Mouse (Mus musculus): ENCODE data around the gene Mre11a. TPM values are rescaled to one million over a fixed set of nuclear protein-coding genes. Genes with fewer than 3 reads are reported as not detected.

The Mre11a gene
- polyA plus RNA-seq, 1 experiment from 2014 or later, result 10.3 TPM

GRCm38 (mm10) chr9:14858170-14858706 is 73.8 kb downstream of the Mre11a start:
- ATAC-seq, result no peak

DNA sequence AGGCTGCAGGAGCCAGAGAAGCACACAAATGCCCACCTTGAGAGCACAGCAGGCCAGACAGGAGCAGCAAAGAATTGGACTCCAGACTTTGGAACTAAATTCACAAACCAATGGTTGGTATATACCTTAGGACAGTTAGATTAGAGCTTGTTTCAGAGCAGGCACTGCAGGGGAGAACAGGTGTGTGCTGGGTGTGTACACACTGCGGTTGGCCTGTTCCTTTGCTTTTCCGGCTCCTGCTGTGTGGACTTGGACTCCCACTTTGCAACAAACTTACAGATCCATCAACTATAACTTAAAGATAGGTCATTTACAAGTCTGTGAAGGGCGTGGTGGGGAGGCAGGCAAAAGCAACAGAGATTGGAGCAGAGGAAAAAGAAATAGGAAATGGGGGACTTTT is 74.3 kb downstream of the Mre11a start:
- Histone ChIP-seq H3K36me3 (ENCODE audit: control insufficient read depth, insufficient read depth, low read length) (no peaks in the 10 kb centered on the region), H3K4me3 (ENCODE audit: low read length) (no peak overlapping the region), H3K9me3 (ENCODE audit: control insufficient read depth, low read length) (no peaks in the 10 kb centered on the region), H3K4me2 (ENCODE audit: low read length) (no peak overlapping the region), H3K4me1 (ENCODE audit: control insufficient read depth, insufficient read depth, low read depth, low read length) (peaks cover 6% of the 10 kb centered on the region), H3K27ac (ENCODE audit: low read depth, low read length) (no peak overlapping the region), H3K27me3 (replicated peaks; ENCODE audit: control insufficient read depth, insufficient read depth, low read length) (peaks cover 11% of the 10 kb centered on the region), H3K9ac (ENCODE audit: low read depth, low read length) (no peak overlapping the region)
- no peak for ATAC-seq
- 80% methylated on average over 3 of the region's 3 CpGs for WGBS

More at GRCm38 (mm10) chr9:14858170-14858706, 73.8 kb downstream of the Mre11a start:
- no peak overlapping the region for H3K27ac ChIP-seq (ENCODE audit: low read depth, low read length)
- peaks cover 11% of the 10 kb centered on the region for H3K27me3 ChIP-seq (replicated peaks; ENCODE audit: control insufficient read depth, insufficient read depth, low read length)
- no peaks in the 10 kb centered on the region for H3K36me3 ChIP-seq (ENCODE audit: control insufficient read depth, insufficient read depth, low read length)
- H3K4me2 ChIP-seq (ENCODE audit: low read length), result no peak overlapping the region
- WGBS, result 69% methylated on average over 7 of the region's 7 CpGs
- no peak overlapping the region for H3K9ac ChIP-seq (ENCODE audit: low read depth, low read length)
- no peaks in the 10 kb centered on the region for H3K9me3 ChIP-seq (ENCODE audit: control insufficient read depth, low read length)
- peaks cover 6% of the 10 kb centered on the region for H3K4me1 ChIP-seq (ENCODE audit: control insufficient read depth, insufficient read depth, low read depth, low read length)
- H3K4me3 ChIP-seq (ENCODE audit: low read length), result no peak overlapping the region

DNA sequence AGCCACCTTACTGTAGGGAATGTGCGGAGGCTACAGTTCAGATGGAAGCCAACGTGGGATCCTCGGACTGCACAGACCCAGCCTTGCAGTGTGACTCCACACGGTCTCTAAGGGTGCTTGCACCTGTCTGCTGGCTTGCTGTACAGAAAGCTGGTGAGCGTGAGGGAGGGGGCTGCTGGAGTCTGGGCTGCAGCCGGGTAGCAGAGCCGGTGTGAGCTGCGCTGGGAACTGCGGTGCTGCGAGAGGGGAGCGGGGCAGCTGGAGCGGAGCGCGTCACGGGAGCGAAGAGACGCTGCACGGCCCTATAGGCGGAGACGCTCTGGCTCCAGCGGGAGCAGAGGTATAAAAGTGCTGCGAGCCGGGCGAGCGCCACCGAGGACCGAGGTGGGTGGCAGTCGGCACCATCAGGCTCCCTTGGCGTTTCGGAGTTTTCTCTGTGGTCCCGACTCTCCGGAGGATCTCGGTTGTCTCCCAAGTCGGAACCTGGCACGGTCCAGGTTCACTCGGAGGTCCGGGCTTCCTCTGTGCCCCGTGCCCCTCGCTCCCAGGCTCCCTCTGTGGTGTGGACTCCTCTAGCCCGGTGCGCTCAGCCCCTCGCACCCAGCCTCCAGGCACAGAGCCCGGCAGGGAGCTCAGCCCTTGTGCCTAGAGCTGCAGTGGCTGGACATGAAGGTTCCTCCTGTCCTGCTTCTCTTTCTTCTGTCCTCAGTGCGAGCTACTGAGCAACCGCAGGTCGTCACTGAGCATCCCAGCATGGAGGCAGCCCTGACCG is 75.6 kb downstream of the Mre11a start, which contains the start of gene Gpr83:
Gene Gpr83 (plus strand): TSS at position 343 of the 772 bp plus-strand sequence.
- Histone ChIP-seq H3K27me3 (replicated peaks; ENCODE audit: control insufficient read depth, insufficient read depth, low read length) (peaks cover 11% of the 10 kb centered on the region), H3K27ac (ENCODE audit: low read depth, low read length) (no peak within 1 kb of the TSS), H3K9ac (ENCODE audit: low read depth, low read length) (peak within 1 kb of the TSS; percentile 64), H3K9me3 (ENCODE audit: control insufficient read depth, low read length) (no peaks in the 10 kb centered on the region), H3K4me1 (ENCODE audit: control insufficient read depth, insufficient read depth, low read depth, low read length) (peaks cover 6% of the 10 kb centered on the region), H3K4me3 (ENCODE audit: low read length) (peak within 1 kb of the TSS; percentile 55), H3K36me3 (ENCODE audit: control insufficient read depth, insufficient read depth, low read length) (no peaks in the 10 kb centered on the region), H3K4me2 (ENCODE audit: low read length) (peak within 1 kb of the TSS; percentile 98)
- WGBS, result under 1% methylated on average over 43 of the region's 47 CpGs
- peak; percentile 94 for ATAC-seq

DNA sequence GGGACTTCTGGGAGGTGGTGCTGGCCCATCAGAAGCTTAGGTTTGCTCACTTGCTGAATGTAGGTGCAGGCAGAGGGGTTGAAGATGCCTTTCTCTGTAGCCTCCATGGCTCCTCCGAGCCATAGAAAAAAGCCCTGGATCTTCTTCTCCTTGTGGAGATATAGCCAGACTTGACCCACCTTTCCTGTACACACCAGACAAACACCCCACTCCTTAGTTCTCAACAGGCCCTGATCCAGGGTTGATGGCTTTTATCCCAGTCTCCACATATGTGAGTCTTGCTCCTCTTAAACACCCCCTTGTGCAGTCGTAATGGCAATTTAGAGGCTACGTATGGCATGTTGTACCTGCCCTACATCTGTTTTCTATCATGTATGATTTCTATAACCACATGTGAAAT is 78.7 kb downstream of the Mre11a start:
- Histone ChIP-seq H3K27ac (ENCODE audit: low read depth, low read length) (no peak overlapping the region), H3K4me3 (ENCODE audit: low read length) (no peak overlapping the region), H3K9me3 (ENCODE audit: control insufficient read depth, low read length) (no peaks in the 10 kb centered on the region), H3K27me3 (replicated peaks; ENCODE audit: control insufficient read depth, insufficient read depth, low read length) (peaks cover 11% of the 10 kb centered on the region), H3K9ac (ENCODE audit: low read depth, low read length) (no peak overlapping the region), H3K4me2 (ENCODE audit: low read length) (no peak overlapping the region), H3K36me3 (ENCODE audit: control insufficient read depth, insufficient read depth, low read length) (no peaks in the 10 kb centered on the region), H3K4me1 (ENCODE audit: control insufficient read depth, insufficient read depth, low read depth, low read length) (peaks cover 6% of the 10 kb centered on the region)
- WGBS, result 96% methylated on average over 3 of the region's 3 CpGs
- no peak for ATAC-seq

DNA sequence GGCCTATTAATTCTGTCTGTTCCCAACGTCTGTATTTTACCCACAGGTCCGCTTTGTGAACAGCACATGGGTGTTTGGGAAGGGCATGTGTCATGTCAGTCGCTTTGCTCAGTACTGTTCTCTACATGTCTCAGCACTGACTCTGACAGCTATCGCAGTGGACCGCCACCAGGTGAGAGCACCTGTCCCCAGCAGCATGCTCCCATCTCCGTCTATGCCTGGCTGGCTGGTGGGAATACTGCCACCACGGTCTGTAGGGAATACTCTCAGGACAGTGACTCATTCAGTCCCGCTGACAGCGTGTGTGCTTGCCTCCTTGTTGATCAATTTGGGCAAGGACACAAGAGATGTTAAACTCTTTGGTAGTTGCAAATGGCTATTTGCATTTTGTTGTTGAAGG is 80.3 kb downstream of the Mre11a start:
- peaks cover 3% of the 10 kb centered on the region for H3K4me1 ChIP-seq (ENCODE audit: control insufficient read depth, insufficient read depth, low read depth, low read length)
- H3K9me3 ChIP-seq (ENCODE audit: control insufficient read depth, low read length), result no peaks in the 10 kb centered on the region
- no peak overlapping the region for H3K4me3 ChIP-seq (ENCODE audit: low read length)
- H3K27me3 ChIP-seq (replicated peaks; ENCODE audit: control insufficient read depth, insufficient read depth, low read length), result peaks cover 3% of the 10 kb centered on the region; the same call in 1 of the 2 replicates
- no peak overlapping the region for H3K27ac ChIP-seq (ENCODE audit: low read depth, low read length)
- no peak overlapping the region for H3K4me2 ChIP-seq (ENCODE audit: low read length)
- no peak for ATAC-seq
- H3K9ac ChIP-seq (ENCODE audit: low read depth, low read length), result no peak overlapping the region
- H3K36me3 ChIP-seq (ENCODE audit: control insufficient read depth, insufficient read depth, low read length), result no peaks in the 10 kb centered on the region
- 82% methylated on average over 9 of the region's 9 CpGs for WGBS

GRCm38 (mm10) chr9:14866957-14867356 is 82.5 kb downstream of the Mre11a start:
- ATAC-seq, result peak; percentile 41; the same call in 1 of the 2 replicates

DNA sequence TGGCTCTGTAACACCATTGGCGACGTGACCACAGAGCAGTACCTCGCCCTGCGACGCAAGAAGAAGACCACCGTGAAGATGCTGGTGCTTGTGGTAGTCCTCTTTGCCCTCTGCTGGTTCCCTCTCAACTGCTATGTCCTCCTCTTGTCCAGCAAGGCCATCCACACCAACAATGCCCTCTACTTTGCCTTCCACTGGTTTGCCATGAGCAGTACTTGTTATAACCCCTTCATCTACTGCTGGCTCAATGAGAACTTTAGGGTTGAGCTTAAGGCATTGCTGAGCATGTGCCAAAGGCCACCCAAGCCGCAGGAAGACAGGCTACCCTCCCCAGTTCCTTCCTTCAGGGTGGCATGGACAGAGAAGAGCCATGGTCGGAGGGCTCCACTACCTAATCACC is 83.9 kb downstream of the Mre11a start:
- 96% methylated on average over 8 of the region's 8 CpGs for WGBS
- ATAC-seq, result no peak

More at GRCm38 (mm10) chr9:14866957-14867356, 82.5 kb downstream of the Mre11a start:
- Histone ChIP-seq H3K4me3 (ENCODE audit: low read length) (no peak overlapping the region), H3K9ac (ENCODE audit: low read depth, low read length) (no peak overlapping the region), H3K9me3 (ENCODE audit: control insufficient read depth, low read length) (no peaks in the 10 kb centered on the region), H3K27ac (ENCODE audit: low read depth, low read length) (no peak overlapping the region), H3K36me3 (ENCODE audit: control insufficient read depth, insufficient read depth, low read length) (no peaks in the 10 kb centered on the region), H3K4me2 (ENCODE audit: low read length) (no peak overlapping the region), H3K27me3 (replicated peaks; ENCODE audit: control insufficient read depth, insufficient read depth, low read length) (no peaks in the 10 kb centered on the region), H3K4me1 (ENCODE audit: control insufficient read depth, insufficient read depth, low read depth, low read length) (no peaks in the 10 kb centered on the region; the same call in 1 of the 2 replicates)
- WGBS, result 35% methylated on average over 7 of the region's 7 CpGs

DNA sequence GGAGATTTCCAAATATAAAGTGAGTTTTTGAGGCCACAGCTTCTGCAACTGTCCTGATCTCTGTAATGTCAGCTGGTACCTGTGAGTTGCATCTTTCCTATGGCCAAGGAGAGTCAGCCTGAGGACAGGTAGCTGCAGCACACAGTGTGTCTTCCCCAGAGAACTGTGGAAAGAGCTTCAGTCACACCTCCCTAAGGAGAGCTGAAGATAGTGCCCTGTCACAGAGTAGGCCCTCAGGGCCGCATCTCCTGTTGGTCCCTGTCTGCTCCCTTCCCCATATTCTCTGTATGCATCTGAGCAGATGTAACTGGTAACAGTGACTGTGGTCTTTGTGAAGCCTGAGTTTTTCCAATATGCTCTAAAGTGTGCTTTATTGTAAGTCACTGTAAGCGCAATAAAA is 85.9 kb downstream of the Mre11a start:
- WGBS, result 89% methylated on average over 2 of the region's 2 CpGs
- Histone ChIP-seq H3K9ac (ENCODE audit: low read depth, low read length) (no peak overlapping the region), H3K27me3 (replicated peaks; ENCODE audit: control insufficient read depth, insufficient read depth, low read length) (no peaks in the 10 kb centered on the region), H3K4me2 (ENCODE audit: low read length) (no peak overlapping the region), H3K4me3 (ENCODE audit: low read length) (no peak overlapping the region), H3K9me3 (ENCODE audit: control insufficient read depth, low read length) (no peaks in the 10 kb centered on the region), H3K4me1 (ENCODE audit: control insufficient read depth, insufficient read depth, low read depth, low read length) (peaks cover 3% of the 10 kb centered on the region; the same call in 1 of the 2 replicates), H3K27ac (ENCODE audit: low read depth, low read length) (no peak overlapping the region), H3K36me3 (ENCODE audit: control insufficient read depth, insufficient read depth, low read length) (no peaks in the 10 kb centered on the region)
- ATAC-seq, result no peak

More for the DNA sequence above, 83.9 kb downstream of the Mre11a start:
- no peak overlapping the region for H3K27ac ChIP-seq (ENCODE audit: low read depth, low read length)
- no peaks in the 10 kb centered on the region for H3K9me3 ChIP-seq (ENCODE audit: control insufficient read depth, low read length)
- H3K4me3 ChIP-seq (ENCODE audit: low read length), result no peak overlapping the region
- H3K4me1 ChIP-seq (ENCODE audit: control insufficient read depth, insufficient read depth, low read depth, low read length), result peaks cover 3% of the 10 kb centered on the region; the same call in 1 of the 2 replicates
- H3K27me3 ChIP-seq (replicated peaks; ENCODE audit: control insufficient read depth, insufficient read depth, low read length), result no peaks in the 10 kb centered on the region
- H3K36me3 ChIP-seq (ENCODE audit: control insufficient read depth, insufficient read depth, low read length), result no peaks in the 10 kb centered on the region
- H3K9ac ChIP-seq (ENCODE audit: low read depth, low read length), result no peak overlapping the region
- no peak overlapping the region for H3K4me2 ChIP-seq (ENCODE audit: low read length)

- Histone ChIP-seq H3K4me3 (ENCODE audit: low read length) (no peak overlapping the region), H3K4me2 (ENCODE audit: low read length) (no peak overlapping the region), H3K9me3 (ENCODE audit: control insufficient read depth, low read length) (no peaks in the 10 kb centered on the region), H3K4me1 (ENCODE audit: control insufficient read depth, insufficient read depth, low read depth, low read length) (peaks cover 3% of the 10 kb centered on the region; the same call in 1 of the 2 replicates), H3K27me3 (replicated peaks; ENCODE audit: control insufficient read depth, insufficient read depth, low read length) (no peaks in the 10 kb centered on the region), H3K36me3 (ENCODE audit: control insufficient read depth, insufficient read depth, low read length) (no peaks in the 10 kb centered on the region), H3K9ac (ENCODE audit: low read depth, low read length) (no peak overlapping the region), H3K27ac (ENCODE audit: low read depth, low read length) (no peak overlapping the region)
- ATAC-seq, result no peak
- WGBS, result 88% methylated on average over 10 of the region's 10 CpGs
These were observed 86.3 kb downstream of the Mre11a start for GRCm38 (mm10) chr9:14870802-14871201.

Data from hindbrain, embryonic 16.5 days (tissue).